Mouse (Mus musculus) heart, postnatal 0 days (tissue): ENCODE measurements around the gene Cela3a. TPM values are rescaled to one million over a fixed set of nuclear protein-coding genes. Genes with fewer than 3 reads are reported as not detected.

Experiments
- ATAC-seq: fragments of 200-750 bp; cut with Nextera tagmentation; 2 replicates; pipeline ENCODE4 v1.8.0; 2017; ENCODE audit warnings: low read depth, moderate number of reproducible peaks, moderate library complexity; ENCODE audit not compliant: insufficient read depth
- DNase-seq: peaks from one replicate; pipeline ENCODE4 v3.0.0-alpha.2; 2016; ENCODE audit warnings: low spot score
- H3K27ac ChIP-seq: fragments of 300-500 bp; sonication (generic); 2 replicates; pipeline ENCODE4 v1.5.1; 2014; ENCODE audit warnings: low read depth, mild to moderate bottlenecking
- H3K27me3 ChIP-seq: fragments of 300-500 bp; sonication (generic); 2 replicates; pipeline ENCODE4 v1.6.1; 2014; ENCODE audit warnings: low read length, mixed read lengths; ENCODE audit not compliant: control insufficient read depth, insufficient read depth
- H3K36me3 ChIP-seq: fragments of 300-500 bp; sonication (generic); replicated peaks from 2 replicates; pipeline ENCODE4 v1.6.1; 2014; ENCODE audit warnings: low read length, mixed read lengths; ENCODE audit not compliant: control insufficient read depth, insufficient read depth
- H3K4me1 ChIP-seq: fragments of 300-500 bp; sonication (generic); 2 replicates; pipeline ENCODE4 v1.6.1; 2014; ENCODE audit warnings: antibody characterized with exemption; ENCODE audit not compliant: control insufficient read depth, insufficient read depth
- H3K4me2 ChIP-seq: fragments of 300-500 bp; sonication (generic); 2 replicates; pipeline ENCODE4 v1.6.1; 2014; ENCODE audit warnings: low read depth, mild to moderate bottlenecking, low read length, moderate library complexity
- H3K4me3 ChIP-seq: fragments of 300-500 bp; sonication (generic); 2 replicates; pipeline ENCODE4 v1.5.1; 2014; ENCODE audit warnings: low read depth, low read length
- H3K9ac ChIP-seq: fragments of 300-500 bp; sonication (generic); replicated peaks from 2 replicates; pipeline ENCODE4 v1.6.1; 2014; ENCODE audit warnings: low read depth, low read length, mixed read lengths
- H3K9me3 ChIP-seq: fragments of 300-500 bp; sonication (generic); replicated peaks from 2 replicates; pipeline ENCODE4 v1.6.1; 2016; ENCODE audit warnings: low read length; ENCODE audit not compliant: control insufficient read depth
- CTCF ChIP-seq: IDR thresholded peaks from 2 replicates; pipeline ENCODE4 v1.5.1; 2016; ENCODE audit warnings: antibody characterized with exemption, control low read depth, low read depth
- EP300 ChIP-seq: IDR thresholded peaks from 2 replicates; pipeline ENCODE4 v1.6.1; 2016; ENCODE audit warnings: antibody characterized with exemption, low read depth
- WGBS: fragments of 180-500 bp; shearing (Covaris S2); extraction: QIAGEN DNeasy Blood & Tissue Kit; methylation state at CpG from one replicate; pipeline ENCODE4 v1.1.7; 2014; 5-methylcytosine and 5-hydroxymethylcytosine counted together
- polyA plus RNA-seq: library from polyadenylated mRNA; unstranded; fragments of >200 nt; fragmentation: Nextera tagmentation; extraction: Ambion mirVana; gene quantifications from 2 replicates; pipeline ENCODE4 v1.2.1, GENCODE M21; 2015
- total RNA-seq: library from RNA; depleted of rRNA; stranded (reverse); fragments of >200 nt; gene quantifications from 2 replicates; pipeline ENCODE4 v1.2.3, GENCODE M21; 2014; ENCODE audit warnings: low replicate concordance; rRNA removed

The Cela3a gene
- total and polyA plus RNA-seq, 2 experiments from 2014 or later, result not detected

- Histone ChIP-seq H3K27ac (peak within 1 kb of the TSS; percentile 96), H3K9ac (peak within 1 kb of the TSS; percentile 95), H3K9me3 (no peaks in the 10 kb centered on the region), H3K36me3 (no peaks in the 10 kb centered on the region), H3K4me2 (peak within 1 kb of the TSS; percentile 79), H3K4me3 (peak within 1 kb of the TSS; percentile 72), H3K27me3 (no peaks in the 10 kb centered on the region), H3K4me1 (peaks cover 36% of the 10 kb centered on the region)
- DNase-seq (peak; percentile 95), ATAC-seq (peak; percentile 98)
- 0% methylated on average over 31 of the region's 44 CpGs for WGBS
- TF ChIP-seq EP300, result 0 out of 2 replicates have a peak, but pooled peaks have one; percentile 39
- no peak for TF ChIP-seq CTCF
Measured at GRCm38 (mm10) chr4:137357517-137358254, 51.9 kb downstream of the Cela3a start, which contains the start of gene Cdc42. Gene Cdc42, minus strand, starts transcription at chr4:137357720.

- ATAC-seq (peak; percentile 79), DNase-seq (peak; percentile 60)
- TF ChIP-seq EP300, result no peak; the same call in 1 of the 2 replicates
- no peak for TF ChIP-seq CTCF
- Histone ChIP-seq H3K27ac (peak overlapping the region; percentile 96), H3K4me3 (peak overlapping the region; percentile 72), H3K9ac (peak overlapping the region; percentile 95), H3K4me2 (peak overlapping the region; percentile 79), H3K27me3 (no peaks in the 10 kb centered on the region), H3K4me1 (peaks cover 38% of the 10 kb centered on the region), H3K36me3 (no peaks in the 10 kb centered on the region), H3K9me3 (no peaks in the 10 kb centered on the region)
- WGBS, result under 1% methylated on average over 29 of the region's 90 CpGs
Measured at GRCm38 (mm10) chr4:137356674-137357510, 52.7 kb downstream of the Cela3a start.

Other genes with a start within 250 kb of the Cela3a start
- 0.58 and 2.9 TPM in 2 replicates for gene Wnt4, start 132.3 kb downstream of the Cela3a start, total RNA-seq
- 0.29 and 0.36 TPM in 2 replicates for gene Wnt4, start 132.3 kb downstream of the Cela3a start, polyA plus RNA-seq
- 295 and 311 TPM in 2 replicates for gene Cdc42, start 52.1 kb downstream of the Cela3a start, total RNA-seq
- 395 and 397 TPM in 2 replicates for gene Cdc42, start 52.1 kb downstream of the Cela3a start, polyA plus RNA-seq
- gene Cela3b, start 20.7 kb upstream of the Cela3a start, total RNA-seq, result not detected in 2 replicates
- not detected in 2 replicates for gene Cela3b, start 20.7 kb upstream of the Cela3a start, polyA plus RNA-seq
- not detected in 2 replicates for gene 1700013G24Rik, start 43.5 kb upstream of the Cela3a start, total RNA-seq
- gene 1700013G24Rik, start 43.5 kb upstream of the Cela3a start, polyA plus RNA-seq, result not detected in 2 replicates
- 473 and 516 TPM in 2 replicates for gene Hspg2, start 59.0 kb upstream of the Cela3a start, total RNA-seq
- gene Hspg2, start 59.0 kb upstream of the Cela3a start, polyA plus RNA-seq, result 41.2 and 42.4 TPM in 2 replicates
- not detected in 2 replicates for gene Ldlrad2, start 164.8 kb upstream of the Cela3a start, total RNA-seq
- gene Ldlrad2, start 164.8 kb upstream of the Cela3a start, polyA plus RNA-seq, result 0.63 TPM in 1 of 2 replicates, not detected in the other
- 36.7 and 42.9 TPM in 2 replicates for gene Usp48, start 184.0 kb upstream of the Cela3a start, total RNA-seq
- 16.3 and 16.4 TPM in 2 replicates for gene Usp48, start 184.0 kb upstream of the Cela3a start, polyA plus RNA-seq